Mouse (Mus musculus) WW6 (cell line): ENCODE results near the gene Tcf7l1.

Source experiments
- DNase-seq: peaks from one replicate; pipeline ENCODE4 v3.0.0-alpha.2; 2013; ENCODE audit warnings: low read depth, low spot score

Tcf7l1 gene

DNA sequence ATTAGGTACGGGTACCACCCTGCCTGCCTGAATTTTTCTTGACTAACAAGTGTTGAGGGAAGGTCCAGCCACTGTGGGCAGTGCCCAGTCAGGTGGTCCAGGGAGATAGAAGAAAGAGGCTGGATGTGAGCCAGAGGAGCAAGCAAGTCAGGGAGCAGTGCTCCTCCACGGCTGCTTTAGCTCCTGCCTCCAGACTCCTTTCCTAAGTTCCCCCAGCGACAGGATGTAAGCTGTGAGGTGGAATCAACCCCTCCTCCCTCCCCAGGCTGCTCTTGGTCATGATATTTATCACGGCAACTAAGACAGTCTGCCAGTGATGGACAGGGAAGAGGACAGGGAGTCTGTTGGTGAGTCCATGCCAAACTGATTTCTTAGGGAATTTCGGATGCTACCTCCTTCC lies 195.1 kb downstream of the Tcf7l1 start:
- no peak for DNase-seq

DNA sequence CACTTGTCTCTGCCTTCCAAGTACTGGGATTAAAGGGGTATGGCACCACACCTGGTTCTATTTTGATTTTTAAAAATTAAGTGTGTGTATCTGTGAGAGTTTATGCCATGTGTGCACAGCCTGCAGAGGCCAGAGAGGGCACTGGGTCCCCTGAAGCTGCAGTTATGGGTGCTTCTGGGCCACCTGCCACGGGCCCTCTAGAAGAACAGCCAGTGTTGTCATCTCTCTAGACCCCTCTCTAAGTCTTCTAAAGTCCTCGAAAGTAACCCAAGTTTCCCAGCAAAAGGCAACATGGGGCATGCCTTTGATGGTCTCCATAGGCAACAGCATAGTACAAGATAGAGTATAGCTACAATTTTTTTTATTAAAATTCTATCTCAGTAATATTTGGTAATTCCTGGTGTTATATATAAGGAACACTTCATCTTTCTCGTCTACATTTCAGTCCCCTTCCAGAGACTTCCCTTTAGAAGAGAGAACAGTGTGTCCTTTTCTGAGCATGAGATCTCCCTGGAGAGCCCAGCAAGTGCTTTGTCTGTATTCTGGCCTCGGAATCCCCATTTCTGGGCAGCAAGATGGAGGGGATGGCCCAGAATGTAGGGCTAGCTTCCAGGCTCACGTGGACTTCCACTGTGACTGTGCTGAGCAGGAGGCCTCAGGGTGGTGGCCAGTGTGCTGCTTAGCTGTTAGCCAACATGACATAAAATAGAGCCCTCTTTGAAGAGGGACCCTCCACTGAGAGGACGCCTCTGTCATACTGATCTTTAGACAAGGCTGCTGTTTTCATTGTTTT lies 195.8 kb downstream of the Tcf7l1 start:
- DNase-seq = no peak

DNA sequence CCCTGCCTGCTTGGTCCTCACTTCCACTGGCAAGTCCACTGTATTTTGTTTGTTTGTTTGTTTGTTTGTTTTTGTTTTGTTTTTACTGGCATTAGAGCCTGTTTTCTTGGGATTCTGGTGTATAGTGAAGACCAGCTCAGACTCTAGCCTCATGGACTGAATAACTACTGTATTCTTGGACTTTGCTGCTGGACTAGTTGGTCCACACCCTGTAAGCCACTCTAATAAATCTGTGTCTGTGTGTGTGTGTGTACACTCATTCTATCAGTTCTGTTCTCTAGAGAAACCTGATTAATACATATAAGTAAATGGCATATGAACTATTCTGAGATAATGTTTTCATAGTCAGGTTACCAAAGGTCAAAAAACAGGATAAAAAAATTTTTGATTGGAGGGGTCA lies 198.9 kb downstream of the Tcf7l1 start:
- no peak for DNase-seq

DNA sequence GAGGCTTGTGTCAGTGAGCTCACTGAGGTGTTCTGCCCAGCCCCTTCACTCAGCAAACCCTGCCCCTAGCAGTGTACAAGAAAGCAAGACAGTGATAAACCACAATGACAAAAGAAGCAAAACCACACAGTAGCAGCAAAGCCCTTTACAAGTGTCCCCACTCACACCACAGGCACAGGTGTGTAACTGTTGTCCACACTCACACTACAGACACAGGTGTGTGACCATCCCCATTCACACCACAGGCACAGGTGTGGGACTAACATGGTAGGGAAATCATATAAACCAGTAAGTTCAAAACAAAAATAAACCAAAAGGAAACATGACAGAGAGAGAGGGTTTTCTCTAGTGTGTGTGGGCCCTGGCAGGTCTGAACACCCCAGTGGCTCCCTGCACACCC lies 200.7 kb downstream of the Tcf7l1 start:
- no peak for DNase-seq

DNA sequence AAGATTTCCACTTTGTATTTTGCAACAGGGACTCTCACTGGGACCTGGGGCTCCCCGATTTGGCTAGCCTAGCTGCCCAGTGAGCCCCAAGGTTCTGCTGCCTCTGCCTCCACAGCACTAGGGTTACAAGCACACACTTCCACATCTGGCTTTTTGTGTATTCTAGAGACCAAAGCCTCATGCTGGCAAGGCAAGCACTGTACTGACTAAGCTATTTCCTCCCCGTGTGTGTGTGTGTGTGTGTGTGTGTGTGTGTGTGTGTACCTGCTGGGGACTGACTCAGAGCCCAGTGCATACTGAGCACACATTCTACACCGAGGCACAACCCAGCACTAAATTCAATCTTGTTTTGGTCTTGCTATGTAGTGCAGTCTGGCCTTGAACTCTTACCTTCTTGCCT lies 202.4 kb downstream of the Tcf7l1 start:
- DNase-seq = no peak

DNA sequence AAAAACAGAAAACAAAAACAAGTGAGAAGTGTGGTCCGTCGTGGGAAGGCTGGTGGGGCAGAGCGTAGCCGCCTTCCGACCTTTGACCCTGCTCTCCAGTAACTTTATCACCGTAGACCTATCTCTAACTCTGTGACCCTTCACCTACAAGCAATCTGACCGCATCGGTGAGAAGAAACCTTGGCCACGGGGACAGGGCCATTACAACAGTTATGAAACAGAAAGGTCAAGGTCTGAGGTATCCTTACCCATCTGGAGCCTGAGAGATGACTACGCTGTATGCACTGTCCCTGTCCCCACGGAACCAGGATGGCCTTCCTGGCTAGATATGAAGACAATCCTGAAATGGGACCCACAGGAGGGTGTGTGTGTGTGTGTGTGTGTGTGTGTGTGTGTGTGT lies 204.9 kb downstream of the Tcf7l1 start:
- no peak for DNase-seq

DNA sequence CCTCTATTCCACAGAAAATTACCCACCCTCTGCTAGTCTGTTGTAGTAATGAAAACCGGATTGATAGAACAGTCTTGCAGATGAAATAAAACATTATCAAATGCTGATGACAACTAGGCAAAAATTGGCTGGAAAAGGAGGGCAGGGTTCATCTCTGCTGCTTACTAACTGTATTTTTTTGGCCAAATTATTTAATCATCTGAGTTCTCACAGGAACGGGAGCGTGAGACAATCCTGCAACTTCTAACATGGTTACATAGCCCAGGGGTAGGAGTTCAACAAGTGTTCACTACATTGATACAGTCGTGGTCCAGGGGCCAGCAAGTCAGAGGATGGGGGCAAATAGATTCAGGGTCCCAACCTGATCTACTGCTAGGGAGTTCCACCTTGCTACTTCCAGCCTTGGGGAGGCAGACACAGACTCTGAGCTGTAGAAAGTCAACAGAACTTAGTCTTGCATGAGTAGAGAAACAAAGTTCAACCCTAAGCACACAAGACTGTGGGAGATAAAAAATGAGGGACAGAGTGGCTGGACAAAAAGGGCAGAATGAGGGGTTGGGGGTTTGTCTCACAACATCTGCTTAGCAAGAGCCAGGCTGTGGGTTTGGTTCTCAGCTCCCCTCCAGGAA lies 205.7 kb downstream of the Tcf7l1 start:
- no peak for DNase-seq

DNA sequence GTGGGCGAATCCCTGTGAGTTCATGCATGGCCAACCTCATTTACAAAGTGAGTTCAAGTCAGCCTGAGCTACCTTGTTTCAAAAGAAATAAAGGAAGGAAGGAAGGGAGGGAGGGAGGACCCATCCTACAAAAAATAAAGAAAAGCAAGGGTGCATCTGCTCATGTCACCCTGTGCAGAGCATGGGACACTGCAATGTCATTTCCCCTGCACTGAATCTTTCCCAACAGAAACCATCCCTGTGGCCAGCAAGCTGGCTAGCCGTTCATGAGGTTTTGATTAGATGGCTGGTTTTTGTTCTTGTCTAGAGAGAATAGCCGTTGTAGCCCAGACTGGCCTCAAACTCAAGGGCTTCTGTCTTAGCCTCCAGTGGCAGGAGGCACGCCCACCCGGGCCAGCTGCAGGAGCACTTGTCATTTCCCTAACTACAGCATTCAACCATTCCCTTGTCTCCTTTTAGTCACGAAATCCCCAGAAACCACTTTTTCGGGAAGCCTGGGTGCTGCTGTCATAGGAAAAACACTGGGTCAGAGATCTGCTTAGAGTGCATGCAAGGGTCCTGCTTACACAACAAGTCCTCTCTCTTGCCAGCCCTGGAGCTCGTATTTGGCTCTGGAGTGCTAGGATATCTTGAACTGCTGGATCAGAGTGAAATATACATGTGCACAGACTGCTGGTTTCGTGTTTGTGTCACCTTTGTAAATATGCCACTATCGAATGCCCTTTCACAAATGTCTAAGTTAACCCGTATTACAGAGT lies 207.2 kb downstream of the Tcf7l1 start:
- no peak for DNase-seq
